Mouse (Mus musculus) liver, embryonic 16.5 days (tissue): ENCODE results near the gene Tbc1d4. TPM values are rescaled to one million over a fixed set of nuclear protein-coding genes. Genes with fewer than 3 reads are reported as not detected.

Experiments
- ATAC-seq: fragments of 200-750 bp; cut with Nextera tagmentation; 2 replicates; pipeline ENCODE4 v1.8.0; 2017; ENCODE audit warnings: low read depth, mild to moderate bottlenecking, moderate number of reproducible peaks, moderate library complexity
- H3K27ac ChIP-seq: fragments of 300-500 bp; sonication (generic); 2 replicates; pipeline ENCODE4 v1.5.1; 2014; ENCODE audit warnings: mild to moderate bottlenecking, low read length
- H3K27me3 ChIP-seq: fragments of 300-500 bp; sonication (generic); 2 replicates; pipeline ENCODE4 v1.6.1; 2014; ENCODE audit warnings: low read depth, low read length, mixed read lengths; ENCODE audit not compliant: control insufficient read depth, insufficient read depth
- H3K36me3 ChIP-seq: fragments of 300-500 bp; sonication (generic); 2 replicates; pipeline ENCODE4 v1.6.1; 2014; ENCODE audit warnings: mild to moderate bottlenecking; ENCODE audit not compliant: control insufficient read depth, insufficient read depth
- H3K4me1 ChIP-seq: fragments of 300-500 bp; sonication (generic); 2 replicates; pipeline ENCODE4 v1.6.1; 2014; ENCODE audit warnings: low read depth, low read length, mixed read lengths; ENCODE audit not compliant: control insufficient read depth
- H3K4me2 ChIP-seq: fragments of 300-500 bp; sonication (generic); 2 replicates; pipeline ENCODE4 v1.6.1; 2014; ENCODE audit warnings: low read depth, low read length, mixed read lengths
- H3K4me3 ChIP-seq: fragments of 300-500 bp; sonication (generic); 2 replicates; pipeline ENCODE4 v1.5.1; 2014; ENCODE audit warnings: low read depth, mild to moderate bottlenecking, low read length
- H3K9ac ChIP-seq: fragments of 300-500 bp; sonication (generic); 2 replicates; pipeline ENCODE4 v1.6.1; 2014; ENCODE audit warnings: low read depth, low read length
- H3K9me3 ChIP-seq: fragments of 300-500 bp; sonication (generic); replicated peaks from 2 replicates; pipeline ENCODE4 v1.6.1; 2016; ENCODE audit warnings: low read length; ENCODE audit not compliant: control insufficient read depth
- WGBS: fragments of 180-500 bp; shearing (Covaris S2); extraction: QIAGEN DNeasy Blood & Tissue Kit; methylation state at CpG from one replicate; pipeline ENCODE4 v1.1.7; 2014; ENCODE audit not compliant: insufficient replicate concordance; 5-methylcytosine and 5-hydroxymethylcytosine counted together
- polyA plus RNA-seq: library from polyadenylated mRNA; unstranded; fragments of >200 nt; fragmentation: Nextera tagmentation; extraction: Ambion mirVana; gene quantifications from 2 replicates; pipeline ENCODE4 v1.2.1, GENCODE M21; 2015

The Tbc1d4 gene
- polyA plus RNA-seq, 1 experiment from 2014 or later, result 2.0 TPM

DNA sequence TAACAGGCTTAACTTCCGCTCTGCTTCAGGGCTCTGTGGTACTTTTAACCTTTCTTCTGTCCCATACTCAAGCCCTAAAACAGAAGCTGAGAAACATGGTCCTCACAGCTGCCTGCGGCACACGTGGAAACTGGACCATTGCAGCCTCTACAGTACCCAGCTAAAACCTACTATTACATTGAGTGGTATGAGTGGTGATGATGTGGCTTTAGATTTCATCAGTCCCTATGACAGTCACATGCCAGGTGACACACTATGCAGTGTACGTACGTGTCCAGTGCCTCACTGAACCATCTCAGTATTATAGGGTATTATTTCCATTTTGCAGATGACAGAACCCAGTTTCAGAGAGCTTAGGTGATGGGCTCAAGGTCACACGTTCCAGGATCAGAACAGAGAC lies 28.4 kb upstream of the Tbc1d4 start:
- peaks cover 4% of the 10 kb centered on the region for H3K4me1 ChIP-seq
- ATAC-seq, result no peak
- no peak overlapping the region for H3K27ac ChIP-seq
- 75% methylated on average over 6 of the region's 6 CpGs for WGBS
- no peak overlapping the region for H3K4me2 ChIP-seq
- H3K36me3 ChIP-seq, result peaks cover 2% of the 10 kb centered on the region; the same call in 1 of the 2 replicates
- no peak overlapping the region for H3K9ac ChIP-seq
- H3K9me3 ChIP-seq, result no peaks in the 10 kb centered on the region
- H3K27me3 ChIP-seq, result no peaks in the 10 kb centered on the region
- no peak overlapping the region for H3K4me3 ChIP-seq

DNA sequence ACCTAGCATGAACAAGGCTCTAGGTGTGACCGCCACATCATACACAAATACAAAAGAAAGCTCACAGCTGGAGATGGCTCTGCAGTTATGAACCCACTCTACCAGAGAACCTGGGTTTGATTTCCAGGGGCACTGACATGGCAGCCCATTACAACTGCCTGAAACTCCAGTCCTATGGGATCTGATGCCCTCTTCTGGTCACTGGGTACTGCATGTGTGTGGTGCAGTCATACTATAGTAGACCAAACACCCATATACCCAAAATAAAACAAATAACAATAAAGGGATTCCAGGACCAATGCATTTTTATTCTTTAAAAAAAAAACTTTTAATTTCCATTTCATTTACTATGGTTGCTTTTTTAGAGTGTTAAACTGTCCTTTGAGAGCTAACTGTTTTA lies 26.8 kb upstream of the Tbc1d4 start:
- Histone ChIP-seq H3K27ac (no peak overlapping the region), H3K9me3 (no peaks in the 10 kb centered on the region), H3K4me3 (no peak overlapping the region), H3K27me3 (no peaks in the 10 kb centered on the region), H3K36me3 (peaks cover 2% of the 10 kb centered on the region; the same call in 1 of the 2 replicates), H3K4me2 (no peak overlapping the region), H3K4me1 (peaks cover 4% of the 10 kb centered on the region), H3K9ac (no peak overlapping the region)
- ATAC-seq, result no peak
- WGBS, result 88% methylated on average over 1 of the region's 1 CpGs

DNA sequence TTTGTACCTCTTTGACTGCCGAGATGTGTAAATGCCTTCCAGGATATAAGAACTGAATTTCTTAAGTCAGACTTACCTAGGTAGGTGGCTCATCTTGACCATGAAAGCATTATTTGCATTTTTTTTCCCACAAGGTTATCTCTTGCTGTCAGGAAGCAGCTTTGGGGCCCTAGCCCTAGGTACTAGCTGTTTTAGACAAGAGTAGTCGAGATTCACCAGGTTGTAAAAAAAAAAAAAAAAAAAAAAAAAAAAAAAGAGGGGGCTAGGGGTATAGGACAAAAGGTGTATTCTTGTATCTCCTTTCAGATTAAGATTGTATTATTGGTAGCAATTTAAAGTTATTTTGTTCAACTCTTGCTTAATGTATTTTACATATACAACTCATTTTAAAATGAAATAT lies 21.6 kb upstream of the Tbc1d4 start:
- ATAC-seq, result no peak
- Histone ChIP-seq H3K4me2 (no peak overlapping the region), H3K9ac (no peak overlapping the region), H3K9me3 (no peaks in the 10 kb centered on the region), H3K27ac (no peak overlapping the region), H3K27me3 (no peaks in the 10 kb centered on the region), H3K4me1 (no peaks in the 10 kb centered on the region), H3K4me3 (no peak overlapping the region), H3K36me3 (peaks cover 2% of the 10 kb centered on the region; the same call in 1 of the 2 replicates)
- 49% methylated on average over 2 of the region's 2 CpGs for WGBS

- no peak for ATAC-seq
- Histone ChIP-seq H3K27me3 (no peaks in the 10 kb centered on the region), H3K9me3 (no peaks in the 10 kb centered on the region), H3K4me2 (no peak overlapping the region), H3K4me1 (no peaks in the 10 kb centered on the region), H3K36me3 (no peaks in the 10 kb centered on the region), H3K9ac (no peak overlapping the region), H3K27ac (no peak overlapping the region), H3K4me3 (no peak overlapping the region)
- 61% methylated on average over 5 of the region's 5 CpGs for WGBS
Observed at GRCm38 (mm10) chr14:101617680-101618079, 8.7 kb upstream of the Tbc1d4 start.

- Histone ChIP-seq H3K4me1 (no peaks in the 10 kb centered on the region), H3K9ac (no peak overlapping the region), H3K36me3 (no peaks in the 10 kb centered on the region), H3K4me2 (no peak overlapping the region), H3K9me3 (no peaks in the 10 kb centered on the region), H3K4me3 (no peak overlapping the region), H3K27me3 (no peaks in the 10 kb centered on the region), H3K27ac (no peak overlapping the region)
- no peak for ATAC-seq
- WGBS, result 36% methylated on average over 9 of the region's 9 CpGs
Observed at GRCm38 (mm10) chr14:101616178-101616577, 7.2 kb upstream of the Tbc1d4 start.

DNA sequence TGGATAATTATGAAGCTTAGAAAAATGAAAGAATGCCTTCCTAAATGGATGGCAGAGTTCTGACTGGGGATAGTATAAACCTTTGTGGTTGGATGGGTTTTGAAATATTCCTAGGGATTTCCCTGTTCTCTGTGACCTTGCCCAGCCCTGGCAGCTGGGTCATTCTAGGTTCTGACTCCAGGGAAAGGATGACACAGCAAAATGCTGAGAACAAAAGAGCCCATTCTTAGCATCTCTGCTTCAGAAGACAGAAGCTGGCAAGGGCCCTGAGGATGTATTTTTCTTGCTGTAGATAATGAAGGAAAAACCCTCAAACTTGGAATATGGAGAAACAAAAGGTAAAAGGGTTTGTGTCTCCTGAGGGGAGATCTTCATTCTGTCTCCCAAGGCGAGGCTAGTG lies 4.2 kb upstream of the Tbc1d4 start:
- H3K27ac ChIP-seq, result no peak overlapping the region
- peaks cover 7% of the 10 kb centered on the region for H3K27me3 ChIP-seq
- no peak overlapping the region for H3K4me3 ChIP-seq
- H3K4me2 ChIP-seq, result no peak overlapping the region
- H3K9me3 ChIP-seq, result no peaks in the 10 kb centered on the region
- no peak for ATAC-seq
- no peaks in the 10 kb centered on the region for H3K4me1 ChIP-seq
- no peaks in the 10 kb centered on the region for H3K36me3 ChIP-seq
- WGBS, result 48% methylated on average over 1 of the region's 1 CpGs
- no peak overlapping the region for H3K9ac ChIP-seq

- 65% methylated on average over 10 of the region's 10 CpGs for WGBS
- H3K36me3 ChIP-seq, result no peaks in the 10 kb centered on the region
- no peak overlapping the region for H3K4me3 ChIP-seq
- no peak overlapping the region for H3K27ac ChIP-seq
- H3K9me3 ChIP-seq, result no peaks in the 10 kb centered on the region
- H3K27me3 ChIP-seq, result peaks cover 17% of the 10 kb centered on the region
- no peak overlapping the region for H3K9ac ChIP-seq
- no peak for ATAC-seq
- H3K4me1 ChIP-seq, result no peaks in the 10 kb centered on the region; the same call in 1 of the 2 replicates
- H3K4me2 ChIP-seq, result no peak overlapping the region
Observed at GRCm38 (mm10) chr14:101610701-101611100, 1.7 kb upstream of the Tbc1d4 start.

- H3K27ac ChIP-seq, result no peak overlapping the region
- H3K27me3 ChIP-seq, result peaks cover 17% of the 10 kb centered on the region
- no peaks in the 10 kb centered on the region for H3K36me3 ChIP-seq
- H3K4me2 ChIP-seq, result peak overlapping the region; percentile 60
- H3K9me3 ChIP-seq, result no peaks in the 10 kb centered on the region
- ATAC-seq, result no peak; the same call in 1 of the 2 replicates
- no peaks in the 10 kb centered on the region; the same call in 1 of the 2 replicates for H3K4me1 ChIP-seq
- peak overlapping the region; percentile 63 for H3K4me3 ChIP-seq
- H3K9ac ChIP-seq, result no peak overlapping the region
- under 1% methylated on average over 57 of the region's 62 CpGs for whole genome bisulfite sequencing
Observed at GRCm38 (mm10) chr14:101607631-101608518, 1.1 kb downstream of the Tbc1d4 start.

DNA sequence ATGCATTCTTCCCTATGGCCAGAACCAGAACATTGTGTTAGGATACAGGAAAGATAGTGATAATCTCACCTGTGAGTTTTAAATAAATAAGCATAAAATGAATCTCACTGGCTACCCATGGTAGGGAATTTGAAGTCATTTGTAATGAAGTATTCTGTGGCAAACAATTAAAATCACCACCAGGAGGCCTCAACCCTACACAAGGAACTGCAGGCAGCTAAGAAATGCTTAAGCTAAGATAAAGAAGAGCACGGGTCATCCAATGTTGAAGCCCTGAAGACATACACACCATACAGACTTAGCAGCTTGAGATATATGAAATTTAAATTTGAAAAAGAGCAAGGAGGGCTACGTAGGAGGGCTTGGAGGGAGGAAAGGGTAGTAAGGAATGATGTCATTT lies 3.1 kb downstream of the Tbc1d4 start:
- Histone ChIP-seq H3K9me3 (no peaks in the 10 kb centered on the region), H3K36me3 (no peaks in the 10 kb centered on the region), H3K4me2 (no peak overlapping the region), H3K4me3 (no peak overlapping the region), H3K27ac (no peak overlapping the region), H3K27me3 (peaks cover 17% of the 10 kb centered on the region), H3K4me1 (no peaks in the 10 kb centered on the region; the same call in 1 of the 2 replicates), H3K9ac (no peak overlapping the region)
- WGBS, result 42% methylated on average over 2 of the region's 2 CpGs
- ATAC-seq, result no peak
